Mouse (Mus musculus): ENCODE data around the gene Tbcd.
A peak's percentile ranks its signal among the peaks of the same experiment; 100 is the strongest.

Tbcd gene

DNA sequence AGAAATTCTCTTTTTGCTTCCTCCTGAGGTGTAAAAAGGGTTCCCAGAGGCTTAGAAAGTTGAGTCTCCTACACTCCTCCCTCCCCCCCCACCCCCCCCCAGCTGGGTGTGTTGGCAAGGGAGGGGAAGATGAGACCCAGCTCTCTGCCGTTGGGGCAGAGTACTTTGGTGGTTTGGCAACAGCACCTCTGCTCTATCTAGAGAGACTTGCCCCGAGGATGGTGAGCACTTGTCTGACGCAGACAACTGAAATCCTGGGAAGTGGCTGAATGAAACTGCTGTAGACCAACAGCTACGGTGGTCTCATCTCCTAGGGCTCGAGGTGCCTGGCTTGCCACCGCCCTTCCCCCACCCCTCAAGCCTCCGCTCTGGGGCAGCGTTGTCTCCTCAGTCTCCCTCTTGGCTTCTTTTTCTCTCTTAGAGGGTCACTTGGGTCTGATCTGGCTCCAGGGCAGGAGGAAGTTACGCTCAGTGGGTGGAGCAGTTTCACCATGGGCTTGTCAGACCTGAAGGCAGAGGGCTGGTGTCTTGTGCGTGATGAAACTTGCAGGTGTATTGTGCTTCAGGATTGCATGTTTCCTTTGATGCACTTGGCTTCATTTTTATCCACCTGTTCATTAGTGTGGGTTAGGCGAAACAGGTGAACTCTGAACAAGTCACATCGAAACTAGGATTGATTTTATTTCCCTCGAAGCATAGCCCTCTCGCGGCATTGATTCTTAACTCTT is 27.9 kb downstream of the Tbcd start:
- DNase-seq = no peak

DNA sequence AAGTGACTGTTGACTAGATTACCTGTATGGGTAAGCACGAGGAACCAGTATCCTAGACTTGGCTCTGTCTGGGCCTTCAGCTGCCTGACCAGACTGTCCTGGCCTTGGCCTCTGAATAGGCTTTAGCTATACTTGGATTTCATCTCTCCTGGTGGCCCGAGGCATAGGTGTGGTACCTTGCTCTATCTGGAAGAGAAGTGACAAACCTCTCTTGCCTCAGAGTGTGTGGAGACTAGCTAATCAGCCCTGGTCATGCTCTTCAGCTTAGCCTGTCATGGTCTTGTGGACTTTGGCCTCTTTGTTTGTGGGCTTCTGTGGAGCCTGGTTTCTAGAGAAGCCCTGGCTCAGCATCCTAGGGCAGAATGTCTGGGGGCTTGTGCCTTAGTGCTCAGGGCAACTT is 29.4 kb downstream of the Tbcd start:
- no peak for DNase-seq

DNA sequence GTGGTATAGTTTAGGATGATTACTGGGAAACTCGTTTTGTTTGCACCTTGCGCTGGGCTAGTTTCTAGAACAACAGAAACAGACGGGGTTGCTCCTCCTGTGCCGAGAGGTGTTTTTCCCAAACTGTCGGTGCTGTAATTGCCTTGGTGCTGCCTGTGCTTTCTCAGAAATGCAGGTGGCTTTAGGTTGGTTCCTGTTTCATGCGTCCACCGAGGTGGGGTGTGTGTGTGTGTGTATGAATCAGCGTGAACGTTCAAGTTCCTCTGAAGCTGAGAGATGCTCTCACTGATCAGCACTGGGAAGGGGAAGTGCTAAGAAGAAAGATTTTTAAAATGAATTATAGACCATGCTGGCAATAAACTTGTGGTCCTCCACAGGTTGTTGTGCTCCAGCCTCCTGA is 34.1 kb downstream of the Tbcd start:
- DNase-seq = no peak

DNA sequence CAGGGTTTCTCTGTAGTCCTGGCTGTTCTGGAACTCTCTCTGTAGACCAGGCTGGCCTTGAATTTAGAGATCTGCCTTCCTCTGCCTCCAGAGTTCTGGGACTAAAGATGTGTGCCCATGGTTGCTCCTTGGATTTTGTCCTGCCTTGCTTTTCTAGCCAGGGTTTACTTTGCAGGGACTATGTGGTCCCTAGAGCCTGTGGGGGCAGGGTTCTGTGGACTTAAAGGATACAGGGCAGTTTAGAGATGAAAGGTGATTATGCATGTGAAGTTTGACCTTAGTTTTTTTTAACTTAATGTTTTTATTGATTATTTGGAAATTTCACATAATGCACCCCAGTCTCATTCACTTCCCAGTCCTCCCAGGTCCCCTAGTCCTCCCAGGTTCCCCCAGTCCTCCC is 38.9 kb downstream of the Tbcd start:
- no peak for DNase-seq

DNA sequence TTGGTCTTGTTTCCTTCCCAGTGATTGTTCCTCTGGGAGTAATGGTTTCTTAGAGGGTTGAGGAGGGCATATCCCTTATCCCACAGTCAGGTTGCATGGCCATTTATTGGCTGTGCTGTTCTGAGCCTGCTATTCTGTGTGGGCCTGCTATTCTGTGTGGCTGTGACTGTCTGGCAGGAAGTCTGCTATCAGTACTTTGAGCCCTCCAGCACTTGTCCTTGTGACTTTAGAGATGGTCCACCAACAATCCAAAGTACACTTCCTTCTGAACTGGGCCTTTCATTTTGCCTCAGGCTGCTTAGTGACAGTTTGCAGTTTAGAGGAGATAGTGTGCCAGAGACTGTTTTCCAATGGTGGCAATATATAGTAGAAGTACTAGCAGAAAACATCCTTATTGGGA is 48.8 kb downstream of the Tbcd start:
- DNase-seq = no peak

DNA sequence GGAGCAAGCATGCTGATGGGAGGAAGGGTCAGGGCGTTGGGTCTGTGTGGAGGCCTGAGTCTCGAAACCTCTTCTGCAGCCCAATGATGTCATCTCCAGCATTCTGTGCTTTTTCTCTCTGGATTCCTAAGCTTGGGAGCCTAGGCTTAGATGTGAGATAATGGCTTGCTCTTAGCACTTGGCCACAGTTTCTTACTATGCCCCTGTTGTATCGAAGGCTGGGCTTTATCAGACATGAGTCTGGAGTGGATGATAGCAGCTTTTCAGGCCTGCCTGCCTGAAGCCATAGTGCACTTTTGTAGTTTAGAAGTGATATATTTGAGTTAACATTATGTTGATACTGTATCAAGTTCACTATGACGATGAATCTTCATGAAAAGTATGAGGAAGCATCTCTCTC is 49.8 kb downstream of the Tbcd start:
- DNase-seq = no peak

DNA sequence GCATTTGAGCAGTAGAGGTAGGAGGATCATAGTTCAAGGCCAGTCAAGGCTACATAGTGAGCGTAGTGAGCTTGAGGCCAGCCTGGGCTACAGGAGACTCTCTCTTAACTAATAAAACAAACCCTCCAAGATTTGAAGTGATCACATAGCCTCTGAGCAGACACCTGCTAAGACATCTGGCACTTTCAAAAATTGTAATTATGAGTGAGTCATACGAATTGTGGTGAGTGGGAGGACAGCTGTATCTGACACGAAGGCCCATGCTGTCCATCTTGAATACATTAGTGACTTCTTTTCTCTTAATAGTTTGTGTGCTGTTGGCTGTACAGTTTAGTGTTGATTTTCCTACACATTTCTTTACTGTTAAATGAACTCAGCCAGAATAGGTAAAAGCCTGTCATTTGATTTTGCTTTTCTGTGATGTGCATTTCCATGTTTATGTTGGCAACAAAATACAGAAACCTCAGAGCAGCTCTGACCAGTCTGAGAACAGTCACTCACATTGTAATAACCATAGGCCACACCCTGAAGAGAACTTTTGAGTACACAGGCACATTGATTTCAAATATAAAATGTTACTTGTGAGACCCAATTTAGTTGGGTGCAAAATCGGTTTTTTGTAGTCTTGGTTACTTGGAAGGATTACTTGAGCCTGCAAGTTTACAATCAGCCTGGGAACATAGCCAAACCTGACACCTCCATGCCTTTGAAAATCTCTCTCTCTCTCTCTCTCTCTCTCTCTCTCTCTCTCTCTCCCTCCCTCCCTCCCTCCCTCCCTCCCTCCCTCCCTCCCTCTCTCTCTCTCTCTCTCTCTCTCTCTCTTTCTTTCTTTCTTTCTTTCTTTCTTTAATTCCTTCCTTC is 50.5 kb downstream of the Tbcd start:
- no peak for DNase-seq

DNA sequence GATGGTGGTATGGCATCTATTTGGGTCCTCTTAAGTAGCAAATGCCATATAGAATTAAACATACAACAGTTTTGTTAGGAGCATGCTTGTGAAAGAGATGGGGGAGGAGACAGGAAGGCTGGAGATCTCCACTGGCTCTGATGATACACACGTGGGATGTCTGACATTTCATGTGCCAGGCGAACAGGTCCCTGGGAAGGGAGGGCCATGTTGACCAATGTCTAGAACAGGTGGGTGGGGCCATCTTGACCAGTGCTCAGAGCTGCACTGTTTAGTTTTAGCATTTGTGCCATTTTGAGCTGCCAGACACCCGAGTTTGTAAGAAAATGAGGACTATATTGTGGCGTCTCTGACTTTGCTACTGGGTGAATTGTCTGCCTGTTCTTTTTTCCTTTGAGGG is 56.7 kb downstream of the Tbcd start:
- no peak for DNase-seq

DNA sequence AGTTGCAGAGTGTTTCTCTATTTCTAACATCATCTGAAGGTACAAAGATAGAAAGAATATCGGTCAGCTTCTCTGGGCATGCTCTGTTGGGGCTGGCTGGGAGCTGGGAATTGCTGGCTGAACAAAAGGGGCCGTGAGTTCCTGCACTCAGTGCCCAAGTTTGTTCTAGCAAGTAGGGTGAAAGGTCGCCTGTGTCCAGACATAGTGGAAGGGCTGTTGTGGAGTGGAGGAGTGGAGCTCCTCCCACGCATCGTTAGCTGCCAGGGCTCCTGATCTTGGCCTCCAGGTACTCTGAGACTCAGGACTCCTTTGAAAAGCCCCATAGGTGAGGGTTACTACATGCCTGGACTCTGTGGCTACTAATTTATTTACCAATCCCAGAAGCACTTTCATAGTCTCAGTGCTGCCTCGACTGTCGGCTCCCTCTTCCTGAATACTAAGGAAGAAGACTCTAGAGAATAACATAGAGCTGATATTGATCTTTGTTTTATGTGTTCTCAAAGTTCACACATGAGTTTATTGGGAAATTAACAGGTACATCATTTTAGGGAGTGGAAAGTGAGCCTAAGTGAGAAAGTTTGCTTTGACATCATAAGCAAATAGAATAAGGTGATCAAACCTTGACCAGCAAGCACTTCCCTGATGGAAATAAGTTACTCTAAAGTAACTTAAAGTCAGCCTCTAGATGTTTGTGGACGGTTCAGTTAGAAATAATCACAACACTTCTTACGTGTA is 58.9 kb downstream of the Tbcd start:
- no peak for DNase-seq

DNA sequence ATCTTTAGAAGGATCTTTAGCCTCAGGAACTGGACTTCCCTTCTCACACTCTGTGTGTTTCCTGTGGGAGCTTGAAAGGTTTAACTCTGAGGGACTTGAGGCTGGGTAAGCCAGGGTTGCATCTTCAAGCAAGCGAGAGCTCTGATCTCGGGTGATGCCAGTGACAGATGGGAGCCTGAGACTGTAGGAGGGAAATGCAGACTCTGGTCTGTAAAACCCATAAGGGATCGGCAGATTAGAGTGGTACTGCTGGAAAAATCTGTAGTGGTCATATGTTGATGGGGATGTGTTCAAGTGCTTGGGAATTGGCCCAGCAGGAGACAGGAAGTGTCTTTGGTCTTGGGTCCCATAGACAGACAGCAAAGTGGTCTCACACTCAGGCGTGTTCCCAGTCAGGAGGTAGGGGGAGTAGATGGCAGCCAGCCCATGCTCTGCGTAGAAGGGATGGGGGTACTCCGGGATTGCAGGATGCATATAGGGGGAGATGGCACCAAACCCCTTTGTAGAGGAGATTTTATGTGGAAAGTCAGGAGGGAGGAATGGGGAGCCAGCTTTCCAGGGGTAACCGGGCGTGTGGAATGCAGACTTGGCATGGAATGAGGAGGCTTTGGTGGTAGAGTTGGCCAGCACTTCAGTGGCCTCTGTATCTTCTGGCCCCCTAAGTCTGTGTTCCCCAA is 61.3 kb downstream of the Tbcd start:
- peak; percentile 39 for DNase-seq

DNA sequence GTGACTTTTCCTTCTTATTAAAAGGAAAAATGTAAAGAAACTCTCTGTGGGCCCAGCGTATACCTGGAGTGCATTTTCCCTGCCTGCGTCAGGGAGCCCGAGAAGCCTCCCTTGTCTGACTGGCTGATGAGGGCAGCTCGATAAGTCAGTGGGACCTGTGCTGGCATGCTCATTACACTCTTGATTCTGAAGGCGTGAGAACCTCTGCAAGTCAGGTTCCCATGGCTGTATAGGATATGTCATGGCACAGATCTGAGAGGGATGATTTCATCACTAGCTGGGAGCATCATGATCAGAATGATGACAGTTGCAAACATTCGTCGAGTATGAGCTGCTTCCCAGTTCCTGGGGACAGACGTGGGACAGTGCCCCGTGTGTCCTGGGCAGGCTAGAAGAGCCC is 64.2 kb downstream of the Tbcd start:
- no peak for DNase-seq

DNA sequence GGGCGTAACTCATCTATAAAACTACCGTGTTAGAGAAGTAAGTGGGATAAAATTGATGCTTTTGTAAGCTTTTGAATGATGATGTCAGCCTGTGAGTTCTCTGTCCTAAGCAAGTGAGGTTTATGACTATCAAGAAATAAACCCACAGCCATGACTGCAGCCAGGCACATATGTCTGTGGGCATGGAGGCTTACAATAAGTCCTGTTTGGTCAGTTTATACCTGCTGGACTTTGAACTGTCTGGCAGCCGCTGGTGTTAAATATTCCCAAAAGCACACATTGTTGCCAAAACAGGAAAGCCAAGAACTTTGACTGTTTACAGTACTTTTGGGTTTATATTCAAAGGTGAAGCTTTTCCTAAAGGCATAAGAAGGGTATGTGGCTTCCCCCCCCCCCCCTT is 65.2 kb downstream of the Tbcd start:
- no peak for DNase-seq

DNA sequence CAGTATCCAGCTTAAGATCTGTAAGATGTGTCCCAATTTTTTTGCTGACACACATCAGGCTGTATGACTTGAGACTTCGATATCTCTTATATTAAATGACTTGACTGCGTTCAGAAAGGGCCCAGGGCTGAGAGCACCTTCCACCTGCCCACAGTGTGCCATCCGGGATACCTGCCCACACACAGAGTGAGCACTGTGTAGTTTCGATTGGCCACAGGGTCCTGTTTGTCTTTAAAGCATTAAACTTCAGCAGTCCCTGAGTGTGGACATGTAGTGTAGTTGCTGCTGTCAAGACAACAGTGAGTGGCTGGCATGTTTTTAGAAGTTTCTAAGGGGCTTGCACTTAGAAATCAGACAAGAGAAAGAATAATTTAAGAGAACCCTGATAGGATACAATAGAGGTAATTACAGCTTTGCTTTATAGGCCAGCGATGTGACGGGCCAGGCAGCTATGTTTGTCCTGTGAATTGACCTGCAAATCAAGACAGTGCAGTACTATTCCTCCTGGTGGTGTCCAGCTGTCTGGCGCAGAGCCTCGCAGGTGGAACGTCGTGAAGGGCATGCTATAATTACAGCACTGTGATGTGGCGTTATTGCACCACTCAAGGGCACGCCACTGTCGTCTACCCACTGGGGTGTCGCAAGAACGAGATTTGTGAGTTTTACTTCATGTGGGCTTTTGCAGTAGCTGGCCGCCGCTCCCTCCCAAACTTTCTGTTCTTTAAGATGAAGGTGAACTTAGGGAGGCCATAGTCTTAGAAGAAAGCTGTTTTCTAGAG is 66.1 kb downstream of the Tbcd start:
- DNase-seq = no peak

DNA sequence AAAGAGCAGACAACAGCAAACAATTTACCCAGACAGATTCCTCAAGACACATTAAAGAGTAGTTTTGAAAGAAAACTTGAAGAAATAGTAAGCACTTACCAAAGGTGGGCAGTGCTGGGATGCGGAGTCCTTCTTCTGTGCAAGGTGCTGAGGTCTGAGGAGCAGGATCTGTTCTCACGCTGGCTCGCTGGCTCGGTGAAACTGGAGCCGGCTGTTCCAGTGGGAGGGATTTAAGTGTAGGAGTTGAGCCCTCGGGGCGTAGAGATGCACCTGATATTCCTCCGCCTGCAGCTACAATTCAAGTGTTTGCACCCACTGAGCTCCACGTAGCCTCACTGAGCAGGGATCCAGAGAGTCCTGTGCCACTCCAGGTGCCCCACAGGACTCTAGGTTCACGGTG is 67.4 kb downstream of the Tbcd start, which contains the start of gene Zfp750:
Zfp750 (minus strand) TSS at position 203 of the 400 bp plus-strand sequence.
- DNase-seq = no peak

DNA sequence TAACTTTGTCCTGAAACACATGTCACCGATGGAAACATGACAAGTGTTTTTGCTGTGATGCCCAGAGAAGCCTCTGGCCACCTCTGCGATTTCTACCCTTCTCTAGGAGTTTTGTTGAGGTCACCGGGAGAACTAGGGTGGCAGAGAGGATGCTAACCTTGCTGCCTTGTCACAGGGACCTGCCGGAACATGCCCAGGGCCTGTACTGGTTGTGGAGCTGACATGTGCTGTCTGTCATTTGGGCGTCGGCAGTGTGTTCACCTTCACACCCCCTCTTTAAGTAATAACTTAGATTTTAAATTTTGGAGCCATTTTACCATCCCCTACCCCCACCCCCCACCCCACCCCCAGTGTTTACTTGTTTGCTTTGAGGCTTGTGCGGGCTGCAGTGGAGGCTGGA is 68.0 kb downstream of the Tbcd start:
- DNase-seq = no peak

DNA sequence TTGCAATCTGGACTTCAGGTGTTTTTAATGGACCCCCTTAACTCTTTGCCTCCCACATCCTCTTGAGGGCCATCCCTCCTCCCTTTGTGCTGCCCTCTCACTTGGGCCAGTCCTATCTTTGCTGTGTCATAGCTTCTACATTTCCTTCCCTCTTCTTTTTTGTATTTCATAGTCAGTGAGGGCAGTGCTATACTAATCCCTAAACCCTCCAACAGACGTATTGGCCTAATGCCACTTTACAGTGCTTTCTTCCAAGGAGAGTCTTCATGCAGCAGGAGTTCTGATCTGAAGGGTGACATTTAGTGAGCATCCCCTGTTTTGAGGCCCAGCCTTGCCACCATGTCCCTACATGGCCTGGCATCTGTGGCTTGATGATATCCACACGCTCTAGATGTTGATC is 69.0 kb downstream of the Tbcd start:
- DNase-seq = no peak

DNA sequence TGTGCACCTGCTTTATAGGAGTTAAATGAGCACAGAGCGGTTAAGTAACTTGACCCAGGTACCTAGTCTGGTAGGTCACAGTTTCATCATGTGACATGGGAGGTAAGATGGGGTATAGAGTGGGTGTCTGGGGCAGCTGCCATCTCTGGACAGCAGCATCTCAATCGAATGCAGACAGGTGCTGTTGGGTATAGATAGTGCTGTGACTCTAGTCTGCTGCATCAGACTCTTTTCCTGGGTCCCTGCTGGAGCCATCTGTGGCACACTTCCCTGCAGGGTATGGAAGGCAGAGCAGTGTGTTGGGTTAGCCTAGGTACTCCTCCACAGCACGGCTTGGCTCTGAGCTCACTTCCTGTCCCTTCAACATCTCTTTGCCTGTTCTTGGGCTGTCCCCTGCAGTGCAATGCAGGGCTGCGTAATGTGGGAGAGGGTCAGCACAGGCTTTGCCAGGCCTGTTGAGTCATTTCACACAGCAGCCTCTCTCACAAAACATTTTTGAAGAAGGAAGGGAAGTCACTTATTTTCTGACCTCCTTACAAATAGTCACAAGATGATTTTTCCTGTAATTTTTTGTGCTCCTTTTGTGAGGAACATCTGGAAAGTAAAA is 70.5 kb downstream of the Tbcd start:
- no peak for DNase-seq

DNA sequence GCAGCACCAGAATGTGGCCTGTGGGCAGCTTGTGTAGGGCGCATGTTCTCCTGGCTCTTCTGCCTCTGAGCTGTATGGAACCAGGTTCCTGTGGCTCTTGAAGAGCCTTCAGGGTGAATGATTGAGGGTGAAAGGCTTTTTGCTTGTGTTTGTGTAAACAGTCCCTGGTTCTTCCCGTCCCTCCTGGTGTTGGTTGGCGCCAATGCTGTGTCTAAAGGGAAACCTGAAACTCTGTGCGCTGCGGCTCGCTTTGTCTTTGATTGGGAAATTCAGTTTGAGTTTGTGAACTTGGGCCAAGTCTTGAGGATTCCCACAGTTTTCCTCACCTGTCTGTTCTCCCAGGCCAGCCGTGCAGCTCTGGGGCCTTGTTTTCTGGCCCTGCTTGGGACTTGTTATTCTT is 72.4 kb downstream of the Tbcd start:
- DNase-seq = no peak

DNA sequence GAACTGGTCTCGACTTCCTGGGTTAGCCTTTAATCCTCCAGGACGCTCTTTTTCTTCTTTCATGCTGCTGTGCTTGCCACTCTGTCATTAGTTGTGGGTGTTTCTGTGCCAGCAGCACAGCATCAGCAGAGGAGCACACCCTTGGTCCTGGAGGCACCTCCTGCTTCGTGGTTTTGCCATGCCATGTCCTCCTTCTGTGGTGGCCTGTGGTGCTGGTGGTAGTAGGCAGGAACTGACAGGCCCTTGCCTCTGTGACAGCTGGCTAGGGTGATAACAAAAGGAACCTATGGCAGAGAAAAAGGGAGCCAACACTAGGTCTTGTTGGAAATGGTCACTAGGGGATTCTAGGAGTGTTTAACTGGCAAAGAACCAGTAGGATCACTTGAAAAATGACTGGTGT is 78.0 kb downstream of the Tbcd start:
- DNase-seq = no peak

DNA sequence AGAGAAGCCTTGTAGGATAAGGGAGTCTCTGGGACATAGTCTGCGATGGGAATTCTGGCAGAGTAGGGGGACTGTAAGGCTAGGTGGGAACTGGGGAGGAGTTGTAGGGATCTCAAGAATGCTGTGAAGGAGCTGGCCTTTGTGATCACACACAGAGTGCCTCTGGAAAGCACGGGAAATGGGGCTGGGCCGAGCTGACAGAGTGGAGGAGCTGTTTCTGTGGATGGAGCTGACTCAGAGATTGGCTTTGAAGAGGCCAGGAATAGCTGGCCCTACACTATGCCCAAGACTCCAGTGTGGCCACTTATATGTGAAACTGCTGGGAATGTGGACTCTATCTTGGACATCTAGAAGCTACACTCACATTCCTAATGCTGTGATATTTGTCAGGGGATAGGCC is 84.8 kb downstream of the Tbcd start:
- DNase-seq = no peak

DNA sequence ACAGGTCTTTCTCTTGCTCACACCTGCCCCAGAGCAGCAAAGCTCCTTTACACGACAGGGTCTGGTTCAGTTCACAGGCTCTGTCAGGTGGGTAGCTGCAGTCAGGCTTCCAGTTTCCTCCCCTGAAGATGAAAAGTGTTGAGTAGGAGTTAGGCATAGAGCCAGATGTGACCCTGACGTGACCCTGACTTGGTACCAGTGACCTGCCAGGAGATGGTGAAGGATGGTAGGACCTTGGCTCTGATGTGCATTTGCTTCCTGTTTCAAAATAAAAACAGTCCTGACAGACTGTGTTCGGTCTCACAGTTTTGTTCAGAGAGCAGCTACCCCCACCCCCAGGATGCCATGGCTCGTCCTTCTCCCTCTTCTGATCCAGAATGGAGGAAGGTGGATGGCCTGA is 90.7 kb downstream of the Tbcd start:
- no peak for DNase-seq

DNA sequence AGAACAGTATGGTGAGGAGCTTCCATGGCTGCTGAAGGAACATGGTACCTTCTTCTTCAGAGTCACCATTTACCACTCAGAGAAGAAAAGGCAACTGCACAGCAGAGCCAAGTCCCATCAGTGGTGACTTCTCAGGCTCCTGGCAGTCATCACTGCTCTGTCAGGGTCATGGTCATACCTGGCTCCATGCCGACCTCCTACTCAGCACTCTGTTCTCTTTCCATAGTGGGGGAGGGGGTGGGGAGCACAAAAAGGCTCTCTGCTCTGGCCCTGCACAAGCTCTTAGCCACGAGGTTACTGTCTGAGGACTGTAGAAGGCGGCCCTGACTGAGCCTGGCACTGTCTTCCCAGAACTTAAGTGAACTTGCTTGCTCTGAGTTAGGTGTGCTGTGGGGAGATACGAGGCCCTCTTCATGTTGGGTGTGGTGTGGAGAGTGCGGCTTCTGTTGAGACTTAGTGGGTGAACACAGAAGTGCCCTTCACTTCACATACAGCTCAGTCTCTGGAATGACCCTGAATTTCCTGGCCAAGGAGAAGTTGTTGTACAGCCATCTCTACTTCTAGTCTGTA is 91.6 kb downstream of the Tbcd start:
- no peak for DNase-seq
